In genomic region chr9:57660501-57660900, GRCm38 (mm10) we compare ENCODE assay signal across 23 mouse cellular contexts. TPM values are rescaled to one million over a fixed set of nuclear protein-coding genes. Genes with fewer than 3 reads are reported as not detected.
A peak's percentile ranks its signal among the peaks of the same experiment; 100 is the strongest.
DNase-seq lines count a peak whose midpoint lies in the region; ATAC-seq lines count a peak whose summit lies in the region.
"Had no signal": no experiment of that assay in that cellular context is flagged by ENCODE, and none has a peak within 500 bp of the region (broad histone marks: within the 10 kb centered on the region; RNA-seq: fewer than 3 reads in every experiment).

No protein-coding gene starts in this region.

- H3K36me3 ChIP-seq in kidney, embryonic 16.5 days (ENCODE audit: insufficient read depth, low read length), result no peaks in the 10 kb centered on the region
- H3K36me3 ChIP-seq in liver, embryonic 11.5 days (ENCODE audit: control insufficient read depth, insufficient read depth, low read length), result no peaks in the 10 kb centered on the region
- H3K36me3 ChIP-seq in forebrain, embryonic 11.5 days (ENCODE audit: control insufficient read depth, insufficient read depth, low read length), result no peaks in the 10 kb centered on the region
- H3K36me3 ChIP-seq: hindbrain, embryonic 15.5 days; limb, embryonic 10.5 days; lung, embryonic 15.5 days had no signal

- 52% methylated on average over 6 of the region's 6 CpGs for WGBS in kidney, embryonic 16.5 days
- WGBS in liver, embryonic 11.5 days, result 45% methylated on average over 6 of the region's 6 CpGs
- 84% methylated on average over 6 of the region's 6 CpGs for WGBS in forebrain, embryonic 11.5 days

- no peak overlapping the region for H3K27ac ChIP-seq in kidney, embryonic 16.5 days (ENCODE audit: low read length)
- H3K27ac ChIP-seq in liver, embryonic 11.5 days (ENCODE audit: low read depth, low read length), result no peak overlapping the region
- no peak overlapping the region for H3K27ac ChIP-seq in forebrain, embryonic 11.5 days (ENCODE audit: low read depth, low read length)
- H3K27ac ChIP-seq: hindbrain, embryonic 15.5 days; lung, embryonic 15.5 days had no signal

- 0 out of 2 replicates have a peak, but pooled peaks cover 4% of the 10 kb centered on the region for H3K9me3 ChIP-seq in kidney, embryonic 16.5 days (ENCODE audit: low read length)
- no peaks in the 10 kb centered on the region for H3K9me3 ChIP-seq in liver, embryonic 11.5 days (ENCODE audit: control insufficient read depth, low read length)
- no peaks in the 10 kb centered on the region for H3K9me3 ChIP-seq in forebrain, embryonic 11.5 days (ENCODE audit: control insufficient read depth, low read length)
- H3K9me3 ChIP-seq: hindbrain, embryonic 15.5 days; limb, embryonic 10.5 days; lung, embryonic 15.5 days had no signal

- H3K4me2 ChIP-seq in kidney, embryonic 16.5 days (replicated peaks; ENCODE audit: low read depth, low read length), result no peak overlapping the region
- 0 out of 2 replicates have a peak overlapping the region, but pooled peaks have one; percentile 25 for H3K4me2 ChIP-seq in liver, embryonic 11.5 days
- H3K4me2 ChIP-seq in forebrain, embryonic 11.5 days (ENCODE audit: low read depth, low read length, severe bottlenecking), result no peak overlapping the region
- H3K4me2 ChIP-seq: hindbrain, embryonic 15.5 days; lung, embryonic 15.5 days had no signal

- H3K4me3 ChIP-seq in kidney, embryonic 16.5 days (ENCODE audit: low read length), result no peak overlapping the region
- H3K4me3 ChIP-seq in liver, embryonic 11.5 days (ENCODE audit: low read depth, low read length), result no peak overlapping the region
- H3K4me3 ChIP-seq in forebrain, embryonic 11.5 days (ENCODE audit: low read depth, low read length), result no peak overlapping the region
- H3K4me3 ChIP-seq: hindbrain, embryonic 15.5 days; limb, embryonic 10.5 days; lung, embryonic 15.5 days; megakaryocyte, embryonic 14.5 days had no signal

- DNase-seq in kidney, postnatal 4 days, result no peak
- DNase-seq in liver, embryonic 11.5 days (ENCODE audit: low spot score), result no peak
- peak; percentile 11 for DNase-seq in naive thymus-derived CD4-positive, alpha-beta T cell, adult 2 months (ENCODE audit: low read depth)
- no peak for DNase-seq in forebrain, embryonic 11.5 days (ENCODE audit: low spot score)
- no peak for DNase-seq in retina, postnatal 1 day

- ATAC-seq in kidney, embryonic 16.5 days (ENCODE audit: low FRiP score, low TSS enrichment), result peak; percentile 54; the same call in 1 of the 2 replicates
- ATAC-seq in erythroblast, adult 5-6 weeks (replicated peaks; ENCODE audit: low FRiP score, poor library complexity, severe bottlenecking), result peak; percentile 82
- peak; percentile 72 for ATAC-seq in liver, embryonic 11.5 days (replicated peaks; ENCODE audit: low FRiP score)
- ATAC-seq in forebrain, embryonic 11.5 days (replicated peaks; ENCODE audit: low FRiP score), result no peak

- no peaks in the 10 kb centered on the region for H3K27me3 ChIP-seq in kidney, embryonic 16.5 days (ENCODE audit: insufficient read depth, low read length)
- no peaks in the 10 kb centered on the region for H3K27me3 ChIP-seq in liver, embryonic 11.5 days (replicated peaks; ENCODE audit: control insufficient read depth, insufficient read depth, low read length)
- H3K27me3 ChIP-seq in forebrain, embryonic 11.5 days (ENCODE audit: control insufficient read depth, insufficient read depth, low read length), result no peaks in the 10 kb centered on the region
- H3K27me3 ChIP-seq: hindbrain, embryonic 15.5 days; lung, embryonic 15.5 days; megakaryocyte, embryonic 14.5 days had no signal

- H3K4me1 ChIP-seq in kidney, embryonic 16.5 days (ENCODE audit: insufficient read depth, low read length), result 0 out of 2 replicates have a peak, but pooled peaks cover 3% of the 10 kb centered on the region
- H3K4me1 ChIP-seq in liver, embryonic 11.5 days (replicated peaks; ENCODE audit: control insufficient read depth, insufficient read depth, low read length), result peaks cover 10% of the 10 kb centered on the region
- peaks cover 1% of the 10 kb centered on the region; the same call in 1 of the 2 replicates for H3K4me1 ChIP-seq in forebrain, embryonic 11.5 days (replicated peaks; ENCODE audit: control insufficient read depth, insufficient read depth, low read length)

- H3K9ac ChIP-seq in kidney, embryonic 16.5 days (replicated peaks; ENCODE audit: low read length), result no peak overlapping the region
- H3K9ac ChIP-seq in liver, embryonic 11.5 days (ENCODE audit: low read depth, low read length), result peak overlapping the region; percentile 23; the same call in 1 of the 2 replicates
- no peak overlapping the region for H3K9ac ChIP-seq in forebrain, embryonic 11.5 days (ENCODE audit: low read length)
- H3K9ac ChIP-seq: hindbrain, embryonic 15.5 days; lung, embryonic 15.5 days had no signal

RNA-seq across cellular contexts. Expression of gene Csk, which starts 7.1 kb away (rescaled TPM):
- polyA plus RNA-seq in kidney, embryonic 16.5 days (2015; fragmentation: Nextera tagmentation; extraction: Ambion mirVana), result 27.2 and 31.6 TPM in 2 replicates
- 31.6 and 44.6 TPM in 2 replicates for total RNA-seq in erythroblast, adult 5-6 weeks (2015; ENCODE audit: low replicate concordance)
- total RNA-seq in erythroblast, adult 5-6 weeks (2017; ENCODE audit: low replicate concordance), result 12.1 and 40.8 TPM in 2 replicates
- 45.2 and 47.7 TPM in 2 replicates for polyA plus RNA-seq in liver, embryonic 11.5 days (2014; fragmentation: Nextera tagmentation; extraction: Ambion mirVana)
- polyA plus RNA-seq in forebrain, embryonic 11.5 days (2014; fragmentation: Nextera tagmentation; extraction: Ambion mirVana), result 32.9 and 39.5 TPM in 2 replicates

RNA-seq across cellular contexts. Expression of gene Cyp1a2, which starts 23.0 kb away (rescaled TPM):
- not detected in 2 replicates for polyA plus RNA-seq in kidney, embryonic 16.5 days (2015; fragmentation: Nextera tagmentation; extraction: Ambion mirVana)
- total RNA-seq in erythroblast, adult 5-6 weeks (2015; ENCODE audit: low replicate concordance), result not detected in 2 replicates
- not detected in 2 replicates for total RNA-seq in erythroblast, adult 5-6 weeks (2017; ENCODE audit: low replicate concordance)
- polyA plus RNA-seq in liver, embryonic 11.5 days (2014; fragmentation: Nextera tagmentation; extraction: Ambion mirVana), result not detected in 2 replicates
- polyA plus RNA-seq in forebrain, embryonic 11.5 days (2014; fragmentation: Nextera tagmentation; extraction: Ambion mirVana), result not detected in 2 replicates
- total RNA-seq: heart, adult 8-10 months; heart, postnatal 10 days; layer of hippocampus, postnatal 25 days; monocyte, adult 5-6 weeks had no signal
- polyA plus RNA-seq: cerebellum, adult 2 months; hindbrain, embryonic 15.5 days; large intestine, adult 2 months; limb, embryonic 10.5 days; lung, embryonic 15.5 days; neural tube, embryonic 14.5 days; spleen, adult 2 months; stomach, embryonic 16.5 days; urinary bladder, adult 2 months had no signal

RNA-seq across cellular contexts. Expression of gene Cyp1a1, which starts 27.2 kb away (rescaled TPM):
- polyA plus RNA-seq in kidney, embryonic 16.5 days (2015; fragmentation: Nextera tagmentation; extraction: Ambion mirVana), result 0.23 and 0.25 TPM in 2 replicates
- not detected in 2 replicates for total RNA-seq in erythroblast, adult 5-6 weeks (2015; ENCODE audit: low replicate concordance)
- total RNA-seq in erythroblast, adult 5-6 weeks (2017; ENCODE audit: low replicate concordance), result not detected in 2 replicates
- polyA plus RNA-seq in liver, embryonic 11.5 days (2014; fragmentation: Nextera tagmentation; extraction: Ambion mirVana), result 0.66 and 0.92 TPM in 2 replicates
- polyA plus RNA-seq in forebrain, embryonic 11.5 days (2014; fragmentation: Nextera tagmentation; extraction: Ambion mirVana), result not detected in 2 replicates
- total RNA-seq: heart, postnatal 10 days; monocyte, adult 5-6 weeks had no signal

RNA-seq across cellular contexts. Expression of gene Lman1l, which starts 39.9 kb away (rescaled TPM):
- not detected in 2 replicates for polyA plus RNA-seq in kidney, embryonic 16.5 days (2015; fragmentation: Nextera tagmentation; extraction: Ambion mirVana)
- total RNA-seq in erythroblast, adult 5-6 weeks (2015; ENCODE audit: low replicate concordance), result not detected in 2 replicates
- not detected in 2 replicates for total RNA-seq in erythroblast, adult 5-6 weeks (2017; ENCODE audit: low replicate concordance)
- not detected in 2 replicates for polyA plus RNA-seq in liver, embryonic 11.5 days (2014; fragmentation: Nextera tagmentation; extraction: Ambion mirVana)
- polyA plus RNA-seq in forebrain, embryonic 11.5 days (2014; fragmentation: Nextera tagmentation; extraction: Ambion mirVana), result not detected in 2 replicates
- total RNA-seq: adrenal gland, adult 2 months; gastrocnemius, postnatal 10 days; heart, postnatal 10 days; layer of hippocampus, postnatal 25 days; monocyte, adult 5-6 weeks had no signal
- polyA plus RNA-seq: adrenal gland, adult 2 months; cerebellum, adult 2 months; hindbrain, embryonic 15.5 days; limb, embryonic 10.5 days; lung, embryonic 15.5 days; neural tube, embryonic 14.5 days; stomach, embryonic 16.5 days had no signal

RNA-seq across cellular contexts. Expression of gene Edc3, which starts 47.8 kb away (rescaled TPM):
- 39.2 and 41.2 TPM in 2 replicates for polyA plus RNA-seq in kidney, embryonic 16.5 days (2015; fragmentation: Nextera tagmentation; extraction: Ambion mirVana)
- total RNA-seq in erythroblast, adult 5-6 weeks (2015; ENCODE audit: low replicate concordance), result 2.9 and 3.3 TPM in 2 replicates
- total RNA-seq in erythroblast, adult 5-6 weeks (2017; ENCODE audit: low replicate concordance), result 1.5 and 6.7 TPM in 2 replicates
- 22.2 and 23.5 TPM in 2 replicates for polyA plus RNA-seq in liver, embryonic 11.5 days (2014; fragmentation: Nextera tagmentation; extraction: Ambion mirVana)
- 25.1 and 27.4 TPM in 2 replicates for polyA plus RNA-seq in forebrain, embryonic 11.5 days (2014; fragmentation: Nextera tagmentation; extraction: Ambion mirVana)
